Mouse (Mus musculus) central nervous system, embryonic 14 days (tissue): ENCODE measurements around the gene Emc10. TPM values are rescaled to one million over a fixed set of nuclear protein-coding genes. Genes with fewer than 3 reads are reported as not detected.

Experiments used
- polyA plus RNA-seq: library from polyadenylated mRNA; depleted of rRNA; stranded (reverse); fragments of >200 nt; gene quantifications from 2 replicates; pipeline ENCODE4 v1.2.3, GENCODE M21; 2012; rRNA removed

The Emc10 gene
- 185 and 186 TPM in 2 replicates for polyA plus RNA-seq

GRCm38 (mm10) chr7:44495992-44496770, at the start of gene Emc10, which contains the start of gene Fam71e1:
Gene Emc10 (minus strand): TSS chr7:44496529.
Gene Fam71e1 (plus strand): TSS chr7:44496581.

GRCm38 (mm10) chr7:44531946-44532732, 35.8 kb upstream of the Emc10 start, which contains the start of gene Spib:
Gene Spib (minus strand): TSS chr7:44532071.

GRCm38 (mm10) chr7:44524502-44524901, 28.2 kb upstream of the Emc10 start, which contains the start of gene Mybpc2:
Gene Mybpc2 (minus strand): TSS chr7:44524656.

GRCm38 (mm10) chr7:44467811-44468411, 28.4 kb downstream of the Emc10 start, which contains the start of gene Josd2:
Gene Josd2 (plus strand): TSS chr7:44467980.

GRCm38 (mm10) chr7:44465111-44465510, 31.2 kb downstream of the Emc10 start, which contains the start of gene Aspdh:
Gene Aspdh (plus strand): TSS chr7:44465391.

Other genes with a start within 250 kb of the Emc10 start
- gene 1700028J19Rik, start 249.8 kb downstream of the Emc10 start, polyA plus RNA-seq = 1.4 and 1.6 TPM in 2 replicates
- 290 and 299 TPM in 2 replicates for gene 2410002F23Rik, start 249.8 kb downstream of the Emc10 start, polyA plus RNA-seq
- gene Acp4, start 239.2 kb downstream of the Emc10 start, polyA plus RNA-seq = 0.05 TPM in 1 of 2 replicates, not detected in the other
- gene Gm15517, start 235.1 kb downstream of the Emc10 start, polyA plus RNA-seq = 0.51 TPM in 1 of 2 replicates, not detected in the other
- 4.6 and 6.3 TPM in 2 replicates for gene Clec11a, start 189.6 kb downstream of the Emc10 start, polyA plus RNA-seq
- 23.6 and 34.2 TPM in 2 replicates for gene Shank1, start 186.3 kb downstream of the Emc10 start, polyA plus RNA-seq
- gene Syt3, start 112.4 kb downstream of the Emc10 start, polyA plus RNA-seq = 26.1 and 27.0 TPM in 2 replicates
- gene 1700008O03Rik, start 110.7 kb downstream of the Emc10 start, polyA plus RNA-seq = 3.3 and 4.9 TPM in 2 replicates
- gene Lrrc4b, start 67.5 kb downstream of the Emc10 start, polyA plus RNA-seq = 193 and 226 TPM in 2 replicates
- gene Aspdh, start 31.1 kb downstream of the Emc10 start, polyA plus RNA-seq = 26.7 and 26.9 TPM in 2 replicates
- gene Josd2, start 28.5 kb downstream of the Emc10 start, polyA plus RNA-seq = 90.7 and 102 TPM in 2 replicates
- 39.6 and 46.7 TPM in 2 replicates for gene Fam71e1, start 52 bp upstream of the Emc10 start, polyA plus RNA-seq
- 0.01 and 0.05 TPM in 2 replicates for gene Mybpc2, start 28.1 kb upstream of the Emc10 start, polyA plus RNA-seq
- gene Spib, start 35.5 kb upstream of the Emc10 start, polyA plus RNA-seq = 0.06 and 0.16 TPM in 2 replicates
- 60.2 and 64.2 TPM in 2 replicates for gene Pold1, start 52.3 kb upstream of the Emc10 start, polyA plus RNA-seq
- gene Nr1h2, start 57.4 kb upstream of the Emc10 start, polyA plus RNA-seq = 94.5 and 97.2 TPM in 2 replicates
- gene Napsa, start 75.9 kb upstream of the Emc10 start, polyA plus RNA-seq = 0.64 TPM in 2 replicates
- gene Kcnc3, start 94.1 kb upstream of the Emc10 start, polyA plus RNA-seq = 16.8 and 23.5 TPM in 2 replicates
- 0.93 and 2.3 TPM in 2 replicates for gene Myh14, start 174.3 kb upstream of the Emc10 start, polyA plus RNA-seq
- gene Izumo2, start 212.2 kb upstream of the Emc10 start, polyA plus RNA-seq = not detected in 2 replicates